Mouse (Mus musculus): ENCODE data around the gene Tuba1a. TPM values are rescaled to one million over a fixed set of nuclear protein-coding genes. Genes with fewer than 3 reads are reported as not detected.
A peak's percentile ranks its signal among the peaks of the same experiment; 100 is the strongest.

Gene Tuba1a
- polyA plus RNA-seq (2016; fragmentation: Nextera tagmentation; extraction: Ambion mirVana): 1,110 and 1,118 TPM in 2 replicates

DNA sequence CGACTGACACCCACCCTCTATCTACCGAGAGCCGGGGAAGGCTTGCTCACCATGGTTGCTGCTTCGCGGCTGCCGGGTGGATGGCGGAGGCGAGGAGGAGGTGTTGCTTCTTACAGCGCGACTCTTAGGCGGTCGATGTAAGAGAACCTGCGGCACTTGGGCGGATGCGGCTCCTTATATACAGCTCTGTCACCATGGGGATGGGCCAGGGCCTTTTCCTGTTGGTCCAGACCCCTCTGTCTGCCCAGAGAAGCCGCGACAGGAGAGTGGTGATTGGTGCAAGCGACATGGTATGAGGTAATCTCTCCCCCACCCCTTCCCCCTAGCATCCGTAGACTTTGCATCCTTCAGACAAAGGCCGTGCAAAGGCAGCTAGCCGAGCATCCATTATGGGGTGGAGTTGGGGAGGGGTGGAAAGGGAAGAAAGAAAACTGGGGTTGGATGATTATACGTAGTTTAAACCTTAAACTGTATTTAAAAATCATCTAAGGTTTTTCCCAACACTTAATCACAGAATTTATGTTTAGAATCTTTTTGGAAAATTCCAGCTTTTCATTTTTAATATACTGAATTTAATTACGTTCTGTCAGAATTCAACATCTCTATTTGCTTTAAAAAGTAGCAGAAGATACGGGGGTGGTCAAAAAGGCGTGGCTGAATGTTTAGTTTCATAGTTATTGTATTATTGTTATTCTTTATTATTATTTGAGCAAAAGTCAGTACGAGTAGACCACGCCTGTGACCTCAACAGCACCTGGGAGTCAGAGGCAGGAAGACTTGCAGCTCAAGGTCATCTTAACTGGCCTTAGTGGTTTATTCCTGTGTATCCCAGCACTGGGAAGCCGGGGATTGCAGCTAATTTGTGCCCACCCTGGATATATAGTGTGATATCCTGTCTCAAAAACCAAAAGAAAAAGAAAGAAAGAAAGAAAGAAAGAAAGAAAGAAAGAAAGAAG lies at the start of gene Tuba1a, which contains the start of gene Gm49450:
Gene Tuba1a, minus strand, starts transcription at position 303 of the 956 bp plus-strand sequence.
Gene Gm49450, minus strand, starts transcription at position 151 of the 956 bp plus-strand sequence.
- 7% methylated on average over 28 of the region's 28 CpGs for WGBS
- peak within 1 kb of the TSS; percentile 90 for H3K4me2 ChIP-seq

DNA sequence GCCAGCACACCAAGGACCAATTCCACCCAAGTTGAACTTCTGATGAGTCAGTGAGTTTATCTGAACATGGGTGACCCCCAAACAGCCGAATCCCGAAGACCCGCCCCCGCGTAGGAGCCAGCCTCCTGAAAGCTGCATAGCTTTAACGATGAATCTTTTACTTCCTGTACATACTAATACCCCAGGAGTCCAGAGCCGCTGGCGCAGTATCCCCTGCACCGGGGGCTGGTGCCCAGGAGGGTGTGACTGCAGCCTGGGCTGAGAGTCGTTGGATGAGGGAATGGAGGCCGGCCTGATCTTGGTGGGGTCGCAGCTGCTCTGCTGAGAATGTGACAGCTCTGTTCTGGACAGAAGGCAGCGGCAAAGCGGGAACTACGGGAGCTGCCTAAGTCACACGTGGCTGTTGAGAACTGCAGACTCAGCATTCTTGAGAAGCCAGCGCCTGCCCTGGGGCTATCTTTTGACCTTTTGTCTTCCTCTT lies 48.0 kb upstream of the Tuba1a start:
- Histone ChIP-seq H3K9ac (peak overlapping the region; percentile 47), H3K27me3 (replicated peaks) (no peaks in the 10 kb centered on the region; the same call in 1 of the 2 replicates), H3K9me3 (replicated peaks) (0 out of 2 replicates have a peak, but pooled peaks cover 6% of the 10 kb centered on the region), H3K4me3 (peak overlapping the region; percentile 27), H3K4me1 (replicated peaks) (peaks cover 48% of the 10 kb centered on the region), H3K36me3 (no peaks in the 10 kb centered on the region), H3K4me2 (peak overlapping the region; percentile 68), H3K27ac (ENCODE audit: poor library complexity, severe bottlenecking) (peak overlapping the region; percentile 41; the same call in 1 of the 2 replicates)
- WGBS: 6% methylated on average over 17 of the region's 17 CpGs
- ATAC-seq (ENCODE audit: insufficient number of reproducible peaks, low FRiP score): no peak; the same call in 1 of the 2 replicates

More for the DNA sequence above, at the start of gene Tuba1a, which contains the start of gene Gm49450:
- Histone ChIP-seq H3K9me3 (replicated peaks) (no peaks in the 10 kb centered on the region), H3K27ac (ENCODE audit: poor library complexity, severe bottlenecking) (peak within 1 kb of the TSS; percentile 99), H3K27me3 (replicated peaks) (no peaks in the 10 kb centered on the region), H3K4me1 (replicated peaks) (peaks cover 18% of the 10 kb centered on the region), H3K4me3 (peak within 1 kb of the TSS; percentile 99), H3K9ac (peak within 1 kb of the TSS; percentile 98), H3K36me3 (peaks cover 14% of the 10 kb centered on the region)
- peak; percentile 97 for ATAC-seq (ENCODE audit: insufficient number of reproducible peaks, low FRiP score)

DNA sequence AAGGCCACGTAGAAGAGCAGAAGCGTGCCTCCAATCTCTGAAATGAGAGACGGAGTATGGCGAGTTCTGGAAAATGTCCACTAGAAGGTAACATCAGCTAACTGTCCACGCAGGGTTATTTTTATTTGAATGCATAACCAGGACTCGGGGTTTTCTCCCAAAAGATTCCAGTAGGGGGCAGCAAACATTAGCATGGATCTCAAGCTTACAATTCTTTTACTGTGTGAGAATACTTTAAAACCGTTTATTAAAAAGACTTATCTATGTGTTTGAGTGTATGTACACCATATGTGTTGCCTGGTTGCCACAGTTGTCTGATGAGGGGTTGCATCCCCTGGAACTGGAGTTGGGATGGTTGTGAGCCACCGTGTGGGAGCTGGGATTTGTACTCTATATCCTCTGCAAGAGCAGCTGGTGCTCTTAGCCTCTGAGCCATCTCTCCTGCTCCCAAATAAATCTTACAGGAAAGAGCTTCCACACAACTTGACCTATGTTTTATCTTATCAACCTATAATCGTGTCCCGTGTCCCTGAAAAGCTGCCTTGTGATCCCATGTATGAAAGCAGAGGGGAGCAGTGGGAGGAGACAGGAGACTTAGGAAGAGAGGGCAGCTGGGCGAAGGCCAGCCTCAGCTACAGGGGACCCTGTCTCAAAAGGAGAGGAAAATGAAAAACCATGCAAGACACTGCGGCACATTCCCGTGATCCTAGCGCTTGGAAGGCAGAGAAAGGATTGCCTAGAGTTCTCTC lies 47.2 kb upstream of the Tuba1a start:
- H3K27me3 ChIP-seq (replicated peaks): no peaks in the 10 kb centered on the region; the same call in 1 of the 2 replicates
- WGBS: 27% methylated on average over 14 of the region's 14 CpGs
- 0 out of 2 replicates have a peak, but pooled peaks cover 6% of the 10 kb centered on the region for H3K9me3 ChIP-seq (replicated peaks)
- H3K4me3 ChIP-seq: 0 out of 2 replicates have a peak overlapping the region, but pooled peaks have one; percentile 27
- peaks cover 55% of the 10 kb centered on the region for H3K4me1 ChIP-seq (replicated peaks)
- H3K4me2 ChIP-seq: peak overlapping the region; percentile 68
- no peaks in the 10 kb centered on the region for H3K36me3 ChIP-seq
- peak overlapping the region; percentile 57 for H3K27ac ChIP-seq (ENCODE audit: poor library complexity, severe bottlenecking)
- ATAC-seq (ENCODE audit: insufficient number of reproducible peaks, low FRiP score): no peak
- H3K9ac ChIP-seq: 0 out of 2 replicates have a peak overlapping the region, but pooled peaks have one; percentile 2

DNA sequence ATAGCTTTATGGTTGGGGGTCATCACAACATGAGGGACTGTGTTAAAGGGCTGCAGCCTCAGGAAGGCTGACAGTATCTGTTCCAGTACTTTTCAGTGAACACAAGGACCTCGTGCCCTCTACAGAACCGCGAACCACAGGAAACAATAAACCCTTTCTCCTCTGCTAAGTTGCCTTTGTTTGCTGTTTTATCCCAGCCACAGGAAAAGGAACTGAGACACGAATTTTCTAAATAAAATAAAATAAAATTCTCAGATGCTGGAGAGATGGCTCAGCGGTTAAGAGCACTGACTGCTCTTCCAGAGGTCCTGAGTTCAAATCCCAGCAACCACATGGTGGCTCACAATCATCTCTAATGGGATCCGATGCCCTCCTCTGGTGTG lies 45.3 kb upstream of the Tuba1a start:
- Histone ChIP-seq H3K27me3 (replicated peaks) (no peaks in the 10 kb centered on the region; the same call in 1 of the 2 replicates), H3K4me1 (replicated peaks) (peaks cover 63% of the 10 kb centered on the region), H3K27ac (ENCODE audit: poor library complexity, severe bottlenecking) (peak overlapping the region; percentile 91), H3K36me3 (no peaks in the 10 kb centered on the region), H3K4me2 (peak overlapping the region; percentile 11), H3K9ac (no peak overlapping the region), H3K9me3 (replicated peaks) (0 out of 2 replicates have a peak, but pooled peaks cover 2% of the 10 kb centered on the region), H3K4me3 (no peak overlapping the region)
- WGBS: 39% methylated on average over 6 of the region's 6 CpGs
- ATAC-seq (ENCODE audit: insufficient number of reproducible peaks, low FRiP score): 0 out of 2 replicates have a peak, but pooled peaks have one; percentile 31

DNA sequence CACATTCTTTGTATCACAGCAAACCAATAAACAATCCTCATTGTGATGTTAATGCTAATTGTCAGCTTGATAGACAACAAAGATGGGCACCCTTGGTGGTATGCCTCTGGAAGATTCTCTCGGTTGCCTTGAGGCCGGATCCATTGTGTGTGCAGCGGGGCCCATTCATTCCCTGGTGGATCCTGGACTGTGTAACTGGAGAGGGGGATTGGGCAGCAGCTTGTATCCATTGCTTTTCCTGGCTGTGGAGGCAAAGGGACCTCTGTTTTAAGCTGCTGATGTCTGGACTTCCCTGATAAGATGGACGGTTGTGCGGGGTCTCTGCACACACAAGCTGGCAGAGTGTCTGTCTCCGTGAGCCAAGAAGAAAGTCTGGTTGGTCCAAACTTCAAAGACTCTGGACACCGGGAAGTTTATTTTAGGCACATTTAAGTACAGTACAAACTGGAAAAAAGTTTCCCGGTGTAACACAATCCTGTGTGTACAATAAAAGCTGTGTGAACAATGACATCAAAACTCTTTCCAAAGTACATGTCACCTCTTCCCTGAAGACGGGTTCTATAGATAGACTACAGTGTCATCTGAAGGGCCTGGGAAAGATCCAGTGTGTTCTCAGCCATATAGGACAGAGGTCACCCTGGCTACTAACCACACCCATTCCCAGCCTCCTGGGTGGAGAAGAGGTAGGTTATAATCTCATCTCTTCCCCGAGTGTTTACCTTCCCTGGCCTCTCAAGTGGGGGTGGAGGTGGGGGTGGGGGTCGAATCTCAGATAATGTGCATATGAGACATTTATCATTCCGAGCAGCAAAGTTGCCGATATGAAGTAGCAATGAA lies 44.7 kb upstream of the Tuba1a start:
- Histone ChIP-seq H3K9ac (no peak overlapping the region), H3K4me1 (replicated peaks) (peaks cover 66% of the 10 kb centered on the region), H3K4me2 (peak overlapping the region; percentile 11), H3K9me3 (replicated peaks) (no peaks in the 10 kb centered on the region), H3K36me3 (no peaks in the 10 kb centered on the region), H3K27me3 (replicated peaks) (no peaks in the 10 kb centered on the region; the same call in 1 of the 2 replicates), H3K27ac (ENCODE audit: poor library complexity, severe bottlenecking) (peak overlapping the region; percentile 91), H3K4me3 (no peak overlapping the region)
- WGBS: 14% methylated on average over 13 of the region's 13 CpGs
- ATAC-seq (ENCODE audit: insufficient number of reproducible peaks, low FRiP score): peak; percentile 41

DNA sequence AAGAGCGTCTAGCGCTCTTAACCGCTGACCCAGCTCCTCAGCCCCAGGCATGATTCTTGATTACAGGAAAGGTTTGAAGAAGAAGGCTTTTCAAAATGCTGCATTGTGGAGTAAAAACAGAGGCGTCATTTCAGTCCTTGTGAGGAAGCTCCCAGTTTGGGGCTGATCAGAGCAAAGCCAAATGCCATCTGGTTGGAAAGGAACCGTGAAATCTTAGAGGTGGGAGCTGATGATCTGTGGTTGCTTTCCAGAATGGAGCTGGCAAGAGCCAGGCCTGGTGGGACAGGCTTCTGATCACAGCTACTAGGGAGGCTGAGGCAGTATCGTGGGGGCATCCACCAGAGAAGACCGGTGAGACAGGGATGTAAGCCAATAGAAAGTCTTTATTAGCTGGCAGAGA lies 43.3 kb upstream of the Tuba1a start:
- H3K4me2 ChIP-seq: no peak overlapping the region
- WGBS: 83% methylated on average over 7 of the region's 7 CpGs
- peaks cover 70% of the 10 kb centered on the region for H3K4me1 ChIP-seq (replicated peaks)
- H3K4me3 ChIP-seq: no peak overlapping the region
- no peaks in the 10 kb centered on the region for H3K27me3 ChIP-seq (replicated peaks)
- ATAC-seq (ENCODE audit: insufficient number of reproducible peaks, low FRiP score): no peak
- no peaks in the 10 kb centered on the region for H3K9me3 ChIP-seq (replicated peaks)
- no peak overlapping the region for H3K9ac ChIP-seq
- no peaks in the 10 kb centered on the region for H3K36me3 ChIP-seq
- H3K27ac ChIP-seq (ENCODE audit: poor library complexity, severe bottlenecking): 0 out of 2 replicates have a peak overlapping the region, but pooled peaks have one; percentile 26

DNA sequence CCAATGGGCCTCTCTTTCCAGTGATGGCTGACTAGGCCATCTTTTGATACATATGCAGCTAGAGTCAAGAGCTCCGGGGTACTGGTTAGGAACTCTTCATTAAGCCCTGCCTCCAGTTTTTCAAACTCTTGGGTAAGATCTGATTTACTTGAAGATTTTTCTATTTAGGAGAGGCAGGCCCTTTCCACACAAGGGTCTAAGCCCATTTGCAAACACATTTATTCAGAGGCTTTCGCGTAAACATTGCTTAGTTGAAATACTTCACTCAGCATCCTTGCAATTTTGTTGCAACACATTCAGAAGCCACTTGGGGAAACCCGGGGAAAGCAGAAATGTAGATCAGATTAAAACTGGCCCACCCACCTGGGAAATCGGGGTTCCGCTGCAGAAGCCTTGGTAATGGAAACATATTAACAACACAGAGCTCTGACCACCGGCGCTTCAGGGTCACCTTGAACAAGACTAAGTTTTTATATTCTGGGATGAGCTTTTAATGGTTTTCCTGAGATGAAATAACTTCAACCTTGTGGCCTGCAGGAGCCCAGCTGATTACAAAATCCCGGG lies 41.5 kb upstream of the Tuba1a start:
- Histone ChIP-seq H3K4me3 (no peak overlapping the region), H3K9ac (no peak overlapping the region), H3K36me3 (no peaks in the 10 kb centered on the region), H3K4me2 (no peak overlapping the region), H3K27ac (ENCODE audit: poor library complexity, severe bottlenecking) (peak overlapping the region; percentile 24; the same call in 1 of the 2 replicates), H3K27me3 (replicated peaks) (no peaks in the 10 kb centered on the region), H3K4me1 (replicated peaks) (peaks cover 72% of the 10 kb centered on the region), H3K9me3 (replicated peaks) (no peaks in the 10 kb centered on the region)
- ATAC-seq (ENCODE audit: insufficient number of reproducible peaks, low FRiP score): no peak
- WGBS: 79% methylated on average over 9 of the region's 9 CpGs

DNA sequence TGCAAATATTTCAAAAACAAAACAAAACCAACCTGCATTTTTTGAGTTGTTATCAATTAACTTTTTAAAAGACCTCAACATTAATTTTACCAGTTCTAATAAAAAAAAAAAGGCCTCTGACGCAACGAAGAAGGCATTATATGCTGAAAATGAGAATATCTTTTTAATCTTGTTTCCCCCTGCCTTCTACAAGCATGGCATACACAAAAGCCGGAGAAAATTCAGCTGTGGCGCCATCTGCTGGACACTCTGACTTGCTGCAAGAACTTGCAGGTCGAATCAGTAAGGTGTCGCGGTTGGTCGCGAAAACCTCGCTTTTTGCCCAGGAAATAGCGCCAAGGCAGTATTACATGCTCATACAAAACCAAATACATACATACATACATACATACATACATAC lies 40.4 kb upstream of the Tuba1a start:
- no peak overlapping the region for H3K4me3 ChIP-seq
- no peaks in the 10 kb centered on the region for H3K27me3 ChIP-seq (replicated peaks)
- no peaks in the 10 kb centered on the region for H3K9me3 ChIP-seq (replicated peaks)
- no peak overlapping the region for H3K4me2 ChIP-seq
- WGBS: under 1% methylated on average over 11 of the region's 11 CpGs
- no peak for ATAC-seq (ENCODE audit: insufficient number of reproducible peaks, low FRiP score)
- H3K36me3 ChIP-seq: no peaks in the 10 kb centered on the region
- no peak overlapping the region for H3K27ac ChIP-seq (ENCODE audit: poor library complexity, severe bottlenecking)
- no peak overlapping the region for H3K9ac ChIP-seq
- H3K4me1 ChIP-seq (replicated peaks): peaks cover 76% of the 10 kb centered on the region

DNA sequence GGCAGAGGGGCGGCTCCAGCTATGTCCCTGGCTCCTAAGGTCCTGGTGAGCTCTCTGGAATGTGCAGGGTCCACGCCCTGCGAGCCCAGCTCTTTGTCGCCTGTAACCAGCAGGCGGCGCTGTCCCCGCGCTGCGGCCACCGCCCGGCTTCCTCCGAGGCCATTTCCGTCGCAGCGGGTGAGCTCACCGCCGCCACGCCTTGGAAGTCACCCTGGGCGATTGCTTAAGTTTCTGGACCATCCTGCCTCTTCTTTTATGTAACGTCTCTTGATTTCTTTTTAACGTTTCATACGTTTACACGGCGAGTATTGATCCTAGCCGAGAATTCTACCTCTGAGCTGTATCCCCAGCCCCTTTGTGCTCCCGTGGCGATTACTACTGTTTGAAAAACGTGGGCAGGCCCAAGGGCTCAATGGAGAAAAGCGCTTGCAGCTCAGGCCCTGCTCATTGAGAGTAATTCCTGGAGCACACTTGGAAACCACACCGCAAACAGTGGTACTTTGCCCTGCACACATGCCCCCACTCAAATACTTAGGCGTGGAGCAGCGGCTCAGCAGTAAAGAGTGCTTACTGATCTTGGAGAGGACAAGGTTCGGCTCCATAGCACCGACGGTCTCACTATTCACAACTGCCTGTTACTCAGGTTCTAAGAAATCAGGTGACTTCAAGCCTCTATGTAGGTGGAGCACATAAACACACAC lies 39.7 kb upstream of the Tuba1a start:
- Histone ChIP-seq H3K4me2 (peak overlapping the region; percentile 77), H3K9ac (peak overlapping the region; percentile 77), H3K4me1 (replicated peaks) (peaks cover 74% of the 10 kb centered on the region), H3K27ac (ENCODE audit: poor library complexity, severe bottlenecking) (peak overlapping the region; percentile 97), H3K9me3 (replicated peaks) (no peaks in the 10 kb centered on the region), H3K4me3 (peak overlapping the region; percentile 48), H3K36me3 (no peaks in the 10 kb centered on the region), H3K27me3 (replicated peaks) (no peaks in the 10 kb centered on the region)
- 6% methylated on average over 35 of the region's 35 CpGs for WGBS
- ATAC-seq (ENCODE audit: insufficient number of reproducible peaks, low FRiP score): peak; percentile 92
